Mouse (Mus musculus) bone marrow macrophage, adult 2 months (primary cell): ENCODE measurements around the gene Tut1. TPM values are rescaled to one million over a fixed set of nuclear protein-coding genes. Genes with fewer than 3 reads are reported as not detected.
"Not testable (repeated sequence)": the region's sequence is repeated elsewhere in the genome, so short reads cannot be mapped to it uniquely, and the experiment has no call there.

Source experiments
- H3K27ac ChIP-seq: 2 replicates; pipeline ENCODE4 v1.5.1; 2012; ENCODE audit warnings: low read depth, low read length; ENCODE audit not compliant: insufficient read depth
- H3K4me1 ChIP-seq: 2 replicates; pipeline ENCODE4 v1.6.1; 2012; ENCODE audit warnings: low read length; ENCODE audit not compliant: control insufficient read depth, insufficient read depth
- H3K4me3 ChIP-seq: 2 replicates; pipeline ENCODE4 v1.5.1; 2012; ENCODE audit warnings: mild to moderate bottlenecking, low read length, moderate library complexity; ENCODE audit not compliant: insufficient read depth
- CTCF ChIP-seq: IDR thresholded peaks from 2 replicates; pipeline ENCODE4 v1.5.1; 2012; ENCODE audit warnings: low read depth, mild to moderate bottlenecking, low read length, moderate library complexity
- POLR2A ChIP-seq: IDR thresholded peaks from 2 replicates; pipeline ENCODE4 v1.6.1; 2012; ENCODE audit warnings: mild to moderate bottlenecking, low read depth, low read length, borderline replicate concordance
- polyA plus RNA-seq: library from polyadenylated mRNA; stranded (reverse); fragments of >200 nt; gene quantifications from 2 replicates; pipeline ENCODE4 v1.2.4, GENCODE M21; 2012; ENCODE audit not compliant: missing spikeins, insufficient read depth, insufficient read length

Tut1 gene
- polyA plus RNA-seq, 1 experiment = 12.5 TPM

DNA sequence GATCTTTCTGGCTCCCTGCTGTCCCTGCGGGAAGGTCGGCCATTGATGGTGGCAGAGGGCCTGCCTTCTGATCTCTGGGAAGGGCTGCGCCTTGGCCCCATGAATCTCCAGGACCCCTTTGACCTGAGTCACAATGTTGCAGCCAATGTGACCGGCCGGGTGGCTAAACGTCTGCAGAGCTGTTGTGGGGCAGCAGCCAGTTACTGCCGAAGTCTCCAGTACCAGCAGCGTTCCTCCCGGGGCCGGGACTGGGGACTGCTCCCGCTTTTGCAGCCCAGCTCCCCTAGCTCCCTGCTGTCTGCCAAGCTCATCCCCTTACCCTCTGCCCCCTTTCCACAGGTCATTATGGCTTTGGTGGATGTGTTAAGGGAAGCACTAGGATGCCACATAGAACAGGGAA lies 11.4 kb downstream of the Tut1 start:
- Histone ChIP-seq H3K4me1 (peaks cover 12% of the 10 kb centered on the region), H3K4me3 (no peak overlapping the region), H3K27ac (no peak overlapping the region)
- TF ChIP-seq CTCF (no peak), POLR2A (no peak)

DNA sequence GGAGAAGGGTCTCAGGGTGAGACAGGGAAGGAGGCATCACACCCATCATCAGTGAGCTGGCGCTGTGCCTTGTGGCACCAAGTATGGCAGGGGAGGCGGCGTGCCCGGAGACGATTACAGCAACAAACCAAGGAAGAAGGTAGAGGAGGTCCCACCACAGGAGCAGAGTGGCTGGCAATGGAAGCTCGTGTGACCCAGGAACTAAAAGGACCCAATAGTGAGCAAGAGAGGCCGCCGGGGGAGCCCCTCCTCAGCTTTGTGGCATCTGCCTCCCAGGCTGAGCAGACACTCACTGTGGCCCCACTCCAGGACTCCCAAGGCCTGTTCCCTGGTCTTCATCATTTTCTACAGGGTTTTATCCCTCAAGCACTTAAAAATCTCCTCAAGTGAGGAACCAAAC lies 12.1 kb downstream of the Tut1 start:
- peak overlapping the region; percentile 71 for H3K4me3 ChIP-seq
- TF ChIP-seq CTCF (no peak), POLR2A (no peak)
- peaks cover 12% of the 10 kb centered on the region for H3K4me1 ChIP-seq
- H3K27ac ChIP-seq = peak overlapping the region; percentile 92

DNA sequence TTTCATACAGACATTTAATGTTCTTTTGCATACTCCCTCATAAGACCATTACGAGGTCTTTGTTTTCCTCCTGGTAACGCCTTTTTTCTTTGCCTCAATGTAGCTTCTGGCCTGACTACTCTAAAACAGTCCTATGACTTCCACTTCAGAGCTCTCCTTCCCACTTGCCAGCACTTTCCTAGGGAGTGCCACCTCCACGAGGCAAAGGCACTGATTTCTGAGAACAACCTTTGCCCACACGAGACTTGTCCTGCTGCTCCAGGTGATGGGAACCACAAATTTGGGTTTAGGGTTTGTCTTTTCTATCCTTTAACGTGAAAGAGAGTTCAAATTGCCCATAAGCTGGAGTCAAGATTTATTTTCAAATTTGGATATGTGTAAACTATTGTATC lies 12.5 kb downstream of the Tut1 start:
- Histone ChIP-seq H3K4me1 (peaks cover 12% of the 10 kb centered on the region), H3K27ac (peak overlapping the region; percentile 92), H3K4me3 (peak overlapping the region; percentile 71)
- no peak for TF ChIP-seq POLR2A

DNA sequence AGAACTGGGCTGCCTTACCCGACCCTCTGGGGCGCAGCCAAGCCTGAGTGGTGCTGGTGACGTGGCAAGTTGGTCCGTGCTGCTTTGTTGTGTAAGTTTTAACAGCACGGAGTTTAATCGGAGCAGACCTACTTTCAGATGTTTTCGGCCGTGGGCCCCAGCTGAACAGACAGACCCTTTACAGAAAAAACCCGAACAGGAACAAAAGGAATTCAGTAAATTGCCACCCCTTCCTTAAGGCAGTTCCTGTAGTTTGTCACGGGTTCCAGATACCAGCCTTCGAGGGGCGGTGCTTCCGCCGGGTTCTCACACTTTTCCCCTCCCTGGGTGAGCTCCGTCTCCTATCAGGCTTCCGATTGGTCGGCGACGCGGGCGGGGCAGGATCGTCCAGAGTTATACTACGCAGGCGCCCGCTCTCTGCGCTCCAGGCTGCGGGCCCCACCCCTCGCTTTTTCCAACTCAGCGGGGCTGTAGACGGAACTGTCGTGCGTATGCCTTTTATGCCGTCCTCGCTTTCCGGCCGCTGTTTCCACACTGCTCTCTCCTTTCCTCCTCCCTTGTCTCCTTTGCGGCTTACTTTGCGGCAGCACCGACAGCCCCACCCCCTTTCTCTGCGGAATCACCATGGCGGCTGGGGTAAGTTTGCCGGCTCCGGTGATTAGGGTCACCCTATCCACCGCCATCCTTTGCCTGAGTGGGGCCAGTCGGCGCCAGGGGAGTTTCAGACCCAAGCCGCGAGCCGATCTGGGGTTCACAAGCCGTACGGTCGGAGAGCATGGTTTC lies 13.1 kb downstream of the Tut1 start, which contains the start of gene Eef1g:
Eef1g (plus strand) TSS at position 452 of the 783 bp plus-strand sequence.
- Histone ChIP-seq H3K4me1 (peaks cover 12% of the 10 kb centered on the region), H3K4me3 (peak within 1 kb of the TSS; percentile 93), H3K27ac (peak within 1 kb of the TSS; percentile 92)
- no peak for TF ChIP-seq POLR2A
- TF ChIP-seq CTCF = no peak

DNA sequence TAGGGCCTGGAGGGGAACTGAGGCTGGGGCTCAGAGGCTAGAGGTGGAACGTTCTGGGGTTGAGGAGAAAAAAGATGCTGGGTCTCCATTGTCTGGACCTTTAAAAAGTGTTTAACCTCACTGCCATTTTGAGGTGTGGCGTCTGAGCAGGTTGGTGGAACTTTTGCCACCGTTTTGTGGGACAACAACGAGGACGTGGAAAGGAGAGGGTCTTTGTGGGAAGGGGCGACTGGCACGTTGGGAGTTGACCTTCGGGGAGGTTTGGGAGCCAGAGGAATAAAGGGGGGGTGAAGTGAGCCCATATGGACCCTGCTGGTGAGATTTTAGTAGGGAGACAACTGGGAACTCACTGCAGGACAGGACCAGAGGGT lies 13.7 kb downstream of the Tut1 start:
- Histone ChIP-seq H3K4me1 (peaks cover 12% of the 10 kb centered on the region), H3K27ac (peak overlapping the region; percentile 52), H3K4me3 (peak overlapping the region; percentile 93)
- no peak for TF ChIP-seq CTCF
- TF ChIP-seq POLR2A = no peak

DNA sequence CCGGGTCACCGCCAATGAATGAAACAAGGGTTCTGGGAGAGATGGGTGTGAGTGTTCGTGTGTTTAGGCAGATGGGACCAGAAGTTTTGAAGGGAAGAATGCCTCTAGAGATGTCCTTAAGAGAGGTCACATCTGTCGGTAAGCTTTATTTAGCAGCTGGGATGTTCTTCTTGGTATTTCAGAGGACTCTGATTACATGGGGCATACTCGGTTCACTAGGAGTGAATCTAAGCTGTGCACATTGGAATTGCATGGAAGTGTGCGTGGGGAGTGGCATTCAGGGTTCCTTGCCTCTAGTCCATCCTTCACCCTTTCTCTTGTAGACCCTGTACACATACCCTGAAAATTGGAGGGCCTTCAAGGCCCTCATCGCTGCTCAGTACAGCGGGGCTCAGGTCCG lies 14.2 kb downstream of the Tut1 start:
- Histone ChIP-seq H3K27ac (peak overlapping the region; percentile 52), H3K4me1 (peaks cover 12% of the 10 kb centered on the region)
- TF ChIP-seq POLR2A (no peak), CTCF (no peak)

DNA sequence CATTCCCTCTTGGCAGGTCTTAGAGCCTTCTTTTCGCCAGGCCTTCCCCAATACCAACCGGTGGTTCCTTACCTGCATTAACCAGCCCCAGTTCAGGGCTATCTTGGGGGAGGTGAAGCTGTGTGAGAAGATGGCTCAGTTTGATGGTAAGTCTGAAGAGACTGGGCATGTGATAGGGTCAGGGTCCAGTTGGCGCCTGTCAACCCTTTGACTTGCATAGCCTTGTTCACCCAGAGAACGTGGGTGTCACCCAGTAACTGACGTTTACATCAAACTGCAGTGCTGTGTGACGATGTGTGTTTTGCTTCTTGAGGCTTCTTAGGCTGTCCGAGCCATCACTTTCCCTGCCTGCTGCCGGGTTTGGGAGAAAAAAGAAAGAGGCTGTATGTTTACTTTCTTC lies 18.8 kb downstream of the Tut1 start:
- not testable (repeated sequence) for H3K27ac ChIP-seq, H3K4me3 ChIP-seq, H3K4me1 ChIP-seq

More for the DNA sequence above, 14.2 kb downstream of the Tut1 start:
- peak overlapping the region; percentile 93 for H3K4me3 ChIP-seq

DNA sequence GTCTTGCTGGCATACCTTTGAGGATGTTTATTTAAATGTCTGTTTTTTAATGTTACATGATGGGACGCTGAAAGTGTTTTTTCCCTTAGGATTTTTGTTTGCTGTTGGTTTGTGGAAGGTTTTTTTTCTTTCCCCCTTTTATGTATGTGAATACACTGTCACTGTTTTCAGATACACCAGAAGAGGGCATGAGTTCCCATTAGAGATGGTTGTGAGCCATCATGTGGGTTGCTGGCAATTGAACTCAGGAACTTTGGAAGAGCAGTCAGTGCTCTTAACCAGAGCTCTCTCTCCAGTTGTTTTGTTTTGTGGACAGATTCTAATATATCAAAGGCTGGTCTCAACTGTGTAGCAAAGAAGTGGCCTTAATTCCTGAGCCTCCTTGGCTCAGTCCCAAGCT lies 21.0 kb downstream of the Tut1 start:
- TF ChIP-seq CTCF = no peak
- TF ChIP-seq POLR2A = no peak
- no peak overlapping the region for H3K4me3 ChIP-seq
- H3K4me1 ChIP-seq = no peaks in the 10 kb centered on the region
- H3K27ac ChIP-seq = no peak overlapping the region

DNA sequence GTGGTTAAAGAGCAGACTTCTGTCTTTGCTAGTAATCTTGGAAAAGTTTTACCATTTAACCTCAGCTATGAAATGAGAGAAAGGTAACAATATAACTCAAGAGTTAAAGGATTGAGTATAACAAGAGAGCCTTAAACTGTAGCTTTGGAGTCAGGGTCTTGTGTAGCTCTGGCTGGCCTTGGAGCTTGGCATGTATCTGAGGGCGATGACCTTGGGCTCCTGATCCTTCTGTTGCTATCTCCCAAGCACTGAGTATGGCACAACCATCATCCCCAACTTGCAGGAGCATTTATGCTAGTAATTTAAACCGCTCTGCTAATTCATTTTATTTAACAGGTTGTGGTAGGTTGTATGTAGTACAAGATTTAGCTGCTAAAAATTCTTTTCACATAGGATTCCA lies 21.8 kb downstream of the Tut1 start:
- Histone ChIP-seq H3K4me1 (peaks cover 4% of the 10 kb centered on the region), H3K27ac (no peak overlapping the region), H3K4me3 (no peak overlapping the region)
- no peak for TF ChIP-seq CTCF
- TF ChIP-seq POLR2A = no peak

DNA sequence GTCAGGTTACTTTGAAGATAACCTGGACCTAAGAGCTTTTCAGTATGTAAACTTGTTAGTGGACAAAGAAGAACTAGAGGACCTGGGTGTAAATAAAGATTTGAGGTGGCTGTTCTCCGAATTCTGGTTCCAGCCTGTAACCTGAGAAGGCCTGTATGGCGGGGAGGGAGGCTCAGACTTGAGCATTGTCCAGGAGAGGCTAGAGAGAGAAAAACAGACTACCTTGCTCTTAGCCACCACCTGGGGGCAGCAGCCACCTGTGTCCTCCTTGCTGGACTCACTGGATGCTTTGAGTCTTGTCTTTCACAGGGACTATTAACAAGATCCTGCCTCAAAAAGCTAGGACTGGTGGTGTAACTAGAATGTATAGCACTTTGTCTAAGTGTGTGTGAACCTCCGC lies 22.9 kb downstream of the Tut1 start:
- Histone ChIP-seq H3K4me3 (no peak overlapping the region), H3K4me1 (peaks cover 12% of the 10 kb centered on the region), H3K27ac (no peak overlapping the region)
- peak; percentile 44; the same call in 1 of the 2 replicates for TF ChIP-seq CTCF
- TF ChIP-seq POLR2A = no peak
